Mouse (Mus musculus) layer of hippocampus, adult 18-20 months (tissue): ENCODE measurements around the gene Ccdc18. TPM values are rescaled to one million over a fixed set of nuclear protein-coding genes. Genes with fewer than 3 reads are reported as not detected.
"Not testable (repeated sequence)": the region's sequence is repeated elsewhere in the genome, so short reads cannot be mapped to it uniquely, and the experiment has no call there.

Experiments used
- DNase-seq, 2 experiments: peaks; one replicate each; pipeline ENCODE4 v3.0.0; 2022; ENCODE audit warnings: low spot score in 2 of 2
- total RNA-seq, 2 experiments: library from RNA; stranded (reverse); gene quantifications; 2 replicates each; pipeline ENCODE4 v1.2.3; 2021

Gene Ccdc18
- total RNA-seq, 2 experiments from 2014 or later: 1.1 to 1.4 TPM

DNA sequence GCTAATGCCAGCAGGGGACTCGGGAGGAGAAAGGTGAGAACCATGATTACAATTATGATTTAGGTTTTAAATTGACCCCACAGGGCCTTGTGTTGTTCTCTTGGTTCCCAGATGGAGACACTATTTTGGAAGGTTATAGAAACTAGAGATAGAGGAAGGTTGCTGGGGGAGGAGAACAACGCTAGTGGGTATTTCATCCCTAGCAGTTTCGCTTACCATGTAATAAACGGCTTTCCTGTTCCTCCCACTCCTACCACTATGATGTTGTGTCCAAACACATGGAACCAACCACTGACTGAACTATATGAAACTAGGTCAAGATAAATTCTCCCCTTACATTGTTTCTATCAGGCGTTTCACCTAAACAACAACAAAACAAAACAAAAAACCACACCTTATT, 122.6 kb downstream of the Ccdc18 start:
- DNase-seq: no peak

DNA sequence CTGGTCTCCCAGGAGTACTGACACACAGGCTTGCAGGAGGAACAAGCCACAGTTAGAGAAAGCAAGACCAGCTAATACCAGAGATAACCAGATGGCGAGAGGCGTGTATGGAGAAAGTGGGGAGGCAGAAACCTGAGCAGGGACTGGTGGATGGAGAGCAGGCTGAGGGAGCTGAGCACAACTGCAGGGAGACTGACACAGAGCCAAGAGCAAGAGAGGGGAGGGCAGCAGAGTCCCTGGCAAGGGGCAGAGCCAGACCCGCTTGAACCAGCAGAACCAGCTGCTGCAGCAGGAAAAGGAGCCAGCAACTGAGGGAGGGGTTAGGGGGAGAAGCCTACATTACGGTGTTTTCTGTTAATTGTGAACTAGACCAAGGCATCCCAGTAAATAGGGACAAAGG, 130.0 kb downstream of the Ccdc18 start:
- DNase-seq: peak; percentile 44 to 57

DNA sequence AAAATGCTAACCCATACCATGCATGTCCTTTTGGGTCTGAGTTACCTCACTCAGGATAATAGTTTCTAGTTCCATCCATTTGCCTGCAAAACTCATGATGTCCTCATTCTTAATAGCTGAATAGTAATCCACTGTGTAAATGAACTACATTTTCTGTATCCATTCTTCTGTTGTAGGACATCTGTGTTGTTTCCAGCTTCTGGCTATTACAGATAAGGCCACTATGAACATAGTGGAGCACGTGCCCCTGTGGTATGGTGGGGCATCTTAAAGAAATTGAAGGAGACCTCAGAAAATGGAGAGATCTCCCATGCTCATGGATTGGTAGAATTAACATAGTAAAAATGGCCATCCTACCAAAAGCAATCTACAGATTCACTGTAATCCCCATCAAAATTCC, 131.1 kb downstream of the Ccdc18 start:
- DNase-seq: not testable (repeated sequence)

DNA sequence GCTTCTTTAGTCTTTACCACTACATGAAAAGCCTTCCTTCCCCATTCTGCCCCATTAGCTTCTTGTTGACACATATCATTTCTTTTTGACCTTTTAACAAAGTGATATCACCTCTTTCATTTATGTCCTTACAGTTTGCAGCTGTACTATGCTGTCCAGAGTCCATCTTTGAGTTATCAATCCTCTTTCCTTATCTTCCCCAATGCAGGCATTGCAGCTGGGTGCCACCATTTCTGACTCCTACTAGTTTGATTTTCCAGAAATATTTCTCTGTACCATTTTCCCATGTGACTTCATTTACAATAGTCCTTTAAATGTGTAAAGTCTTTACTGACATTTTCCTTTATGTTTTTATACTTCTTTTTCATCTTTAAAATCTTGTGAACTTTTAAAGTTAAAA, 134.3 kb downstream of the Ccdc18 start:
- DNase-seq: no peak

DNA sequence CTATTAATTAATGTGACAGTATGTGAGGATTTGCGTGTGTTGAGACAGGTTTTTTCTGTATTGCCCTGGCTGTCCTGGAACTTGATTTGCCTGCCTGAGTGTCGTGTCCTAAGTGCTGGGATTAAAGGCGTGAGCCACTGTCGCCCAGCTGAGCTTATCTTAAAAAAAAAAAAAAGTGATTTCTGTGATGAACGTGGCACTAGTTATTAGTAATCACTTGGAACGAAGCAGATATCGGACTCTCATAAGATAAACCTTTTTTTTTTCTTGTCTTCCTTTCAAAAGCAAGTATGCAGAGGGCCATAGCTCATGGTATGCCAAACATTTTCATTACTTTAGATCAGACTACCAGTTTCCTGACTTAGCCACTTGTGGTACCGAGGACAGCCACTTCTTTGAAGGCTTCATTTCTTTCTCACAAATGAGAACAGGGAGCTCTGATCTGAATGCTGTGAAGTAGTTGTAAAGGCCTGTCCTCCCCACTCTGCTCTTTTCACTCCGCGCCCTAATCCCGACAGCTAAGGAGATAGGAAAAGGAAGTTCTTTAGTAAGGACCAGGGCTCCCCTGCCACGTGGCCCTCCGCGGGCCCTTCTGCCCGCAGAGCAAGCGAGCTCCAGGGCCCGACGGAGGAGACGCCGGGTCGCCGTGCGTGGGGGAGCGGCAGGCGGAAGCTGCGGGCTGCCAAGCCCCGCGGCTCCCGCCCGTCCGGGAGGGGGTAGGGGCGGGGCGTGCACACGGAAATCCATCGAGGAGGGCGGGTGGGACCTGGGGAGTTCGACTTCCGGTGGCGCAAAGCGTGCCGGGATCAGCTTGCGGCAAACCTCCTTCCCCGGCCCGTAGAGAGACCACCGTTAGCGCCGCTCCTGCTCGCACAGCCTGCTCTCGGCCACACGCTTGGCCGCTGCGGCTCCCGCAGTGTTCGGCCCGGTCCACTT, 135.7 kb downstream of the Ccdc18 start, which contains the start of gene Dr1:
Dr1 (plus strand) TSS at position 771 of the 936 bp plus-strand sequence.
- peak; percentile 81 to 88 for DNase-seq

DNA sequence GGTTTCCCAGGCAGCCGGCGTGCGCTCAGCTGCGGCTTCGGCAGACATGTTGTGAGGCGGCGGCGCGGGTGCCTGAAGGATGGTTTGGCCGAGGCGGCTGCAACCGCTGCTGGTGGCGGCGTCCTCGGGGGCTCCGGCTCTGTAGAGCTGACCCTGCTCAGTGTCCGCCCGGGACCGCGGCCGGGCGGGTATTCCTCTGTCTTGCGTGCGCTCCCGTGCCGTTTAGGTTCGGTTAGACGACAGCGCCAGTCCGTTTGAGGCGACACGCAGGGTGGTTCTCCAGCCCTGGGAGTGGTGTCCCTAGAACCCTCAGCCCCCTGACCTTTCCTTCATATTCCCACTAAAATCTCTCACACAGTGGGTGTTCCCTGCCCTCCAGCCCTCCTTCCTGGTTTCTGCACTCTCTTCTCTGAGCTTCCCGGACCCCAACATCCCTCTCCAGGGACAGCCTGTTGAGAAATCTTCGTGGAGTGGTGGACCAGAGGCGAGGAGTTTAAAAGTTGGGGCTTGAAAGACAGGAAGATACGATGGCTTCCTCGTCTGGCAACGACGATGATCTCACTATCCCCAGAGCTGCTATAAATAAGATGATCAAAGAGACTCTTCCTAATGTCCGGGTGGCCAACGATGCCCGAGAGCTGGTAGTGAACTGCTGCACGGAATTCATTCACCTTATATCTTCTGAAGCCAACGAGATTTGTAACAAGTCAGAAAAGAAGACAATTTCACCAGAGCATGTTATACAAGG, 136.6 kb downstream of the Ccdc18 start:
- peak in 1 of 2 experiments; percentile 21 for DNase-seq

DNA sequence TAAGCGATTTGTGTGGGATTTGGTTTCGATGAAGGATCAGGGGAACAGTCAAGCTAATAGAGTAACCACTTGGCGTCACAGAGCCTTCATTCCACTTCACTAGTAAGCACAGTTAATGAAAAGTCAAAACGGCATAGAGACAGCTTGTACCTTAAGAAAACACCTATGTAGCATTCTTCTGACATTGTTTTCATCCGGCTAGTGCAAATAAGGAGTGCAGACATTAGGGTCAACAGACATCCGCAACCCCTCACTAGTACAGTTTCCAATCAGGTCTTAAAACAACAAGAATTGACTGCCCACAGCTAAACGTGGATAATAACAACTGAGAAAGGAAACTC, 137.1 kb downstream of the Ccdc18 start:
- DNase-seq: no peak

DNA sequence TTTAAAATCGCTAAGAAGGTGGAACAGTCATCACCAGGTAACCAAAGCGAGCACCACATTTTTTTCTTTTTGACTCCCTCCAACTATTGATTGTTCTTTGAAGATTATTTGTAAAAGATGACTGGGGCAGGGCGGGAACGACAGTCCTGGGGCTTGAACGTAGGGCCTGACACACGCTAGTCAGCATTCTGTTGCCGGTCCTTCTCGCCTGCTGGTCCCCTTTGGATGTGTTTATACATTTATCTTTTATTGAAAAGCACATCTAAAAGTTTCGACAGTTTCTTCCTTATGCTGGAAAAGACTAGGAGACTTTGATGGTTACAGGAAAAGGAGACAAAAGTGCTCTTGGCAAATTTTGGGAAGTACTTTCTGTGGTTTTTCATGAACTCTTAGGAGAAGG, 137.7 kb downstream of the Ccdc18 start:
- DNase-seq: no peak

DNA sequence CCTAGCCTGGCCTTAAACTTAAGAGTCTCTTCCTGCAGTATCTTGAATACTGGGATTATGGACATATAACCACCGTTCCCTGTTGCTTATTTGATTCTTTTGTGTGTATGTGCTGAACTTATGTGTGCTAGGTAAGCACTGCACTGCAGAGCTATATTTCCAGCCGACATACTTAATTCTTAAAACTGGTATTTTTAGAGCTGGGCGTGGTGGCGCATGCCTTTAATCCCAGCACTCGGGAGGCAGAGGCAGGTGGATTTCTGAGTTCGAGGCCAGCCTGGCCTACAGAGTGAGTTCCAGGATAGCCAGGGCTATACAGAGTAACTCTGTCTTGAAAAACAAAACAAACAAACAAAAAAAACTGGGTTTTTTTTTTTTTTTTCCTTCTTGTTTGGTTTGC, 138.7 kb downstream of the Ccdc18 start:
- not testable (repeated sequence) for DNase-seq

Other genes with a start within 250 kb of the Ccdc18 start
- gene Rpl5, start 232.4 kb upstream of the Ccdc18 start, total RNA-seq: 10 to 100 TPM; 59.0 to 59.2 TPM
- gene Fam69a, start 145.8 kb upstream of the Ccdc18 start, total RNA-seq: 10 to 100 TPM; 28.3 to 35.2 TPM
- 10 to 100 TPM; 46.3 to 48.1 TPM for gene Mtf2, start 67.2 kb upstream of the Ccdc18 start, total RNA-seq
- 10 to 100 TPM; 25.1 to 29.3 TPM for gene Tmed5, start 255 bp upstream of the Ccdc18 start, total RNA-seq
- gene Dr1, start 136.0 kb downstream of the Ccdc18 start, total RNA-seq: 10 to 100 TPM; 45.5 to 46.0 TPM
- 10 to 100 TPM; 11.3 to 12.2 TPM for gene Pigg, start 179.7 kb downstream of the Ccdc18 start, total RNA-seq
- 10 to 100 TPM; 58.0 to 58.9 TPM for gene Gm42517, start 235.0 kb downstream of the Ccdc18 start, total RNA-seq